Mouse (Mus musculus) thymus, adult 2 months (tissue): ENCODE measurements at regions not wholly inside any gene's neighbourhood (a gene's known extent, or its start where the extent isn't known, plus 50 kb on each side); places are given as distances from the start of the nearest gene placed in this dataset.

Experiments
- CTCF ChIP-seq: fragments of 200-500 bp; IDR thresholded peaks from 2 replicates; pipeline ENCODE4 v1.5.1; 2012; ENCODE audit warnings: mild to moderate bottlenecking, control low read depth, low read length, moderate library complexity, borderline replicate concordance; ENCODE audit not compliant: control insufficient read depth, poor library complexity, insufficient read depth; ENCODE audit errors: extremely low read depth
- POLR2A ChIP-seq: fragments of 200-500 bp; IDR thresholded peaks from 2 replicates; pipeline ENCODE4 v1.6.1; 2012; ENCODE audit warnings: mild to moderate bottlenecking, low read length, control low read depth, moderate library complexity; ENCODE audit not compliant: control insufficient read depth, poor library complexity, insufficient read depth; ENCODE audit errors: extremely low read depth

DNA sequence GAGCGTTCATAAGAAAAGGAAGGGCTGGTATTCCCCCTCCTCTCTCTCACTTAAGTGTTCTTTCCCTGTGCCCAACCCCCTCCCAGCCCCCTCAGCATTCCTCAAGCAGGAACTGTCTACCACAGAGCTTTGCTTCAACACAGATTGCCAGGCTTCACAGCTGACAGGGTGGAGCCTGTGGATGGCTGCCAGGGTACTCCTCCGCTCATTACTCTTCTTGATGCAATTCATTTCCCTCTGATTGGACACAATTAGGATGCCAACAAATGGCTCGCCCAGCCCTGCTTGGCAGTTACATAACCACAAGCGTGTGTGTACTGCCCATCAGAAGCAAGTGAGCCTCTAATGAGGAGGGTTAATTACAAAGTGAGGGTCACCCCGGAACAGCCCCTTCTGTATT, 116.5 kb upstream of the Galnt18 start:
- no peak for TF ChIP-seq POLR2A
- TF ChIP-seq CTCF: no peak
